Mouse (Mus musculus) adrenal gland, postnatal 25 days (tissue): ENCODE results near the gene Stard10. TPM values are rescaled to one million over a fixed set of nuclear protein-coding genes. Genes with fewer than 3 reads are reported as not detected.

Source experiments
- DNase-seq: peaks from one replicate; pipeline ENCODE4 v3.0.0; 2021; ENCODE audit warnings: mixed read lengths
- long read RNA-seq: library from polyadenylated mRNA; stranded (forward); transcript quantifications from one replicate; pipeline ENCODE4 v2.0.0, GENCODE M21; 2021
- total RNA-seq: library from RNA; stranded (reverse); gene quantifications from 2 replicates; pipeline ENCODE4 v1.2.3, GENCODE M21; 2021

Gene Stard10
- total RNA-seq, result 19.8 and 24.9 TPM in 2 replicates
- long read RNA-seq, transcript Stard10-201 (7 exons, 1,400 nt), result major isoform, 555 of 645 reads
- long read RNA-seq, partial matches to known transcripts, result 47 of 645 reads
- long read RNA-seq, other reads (novel, unspliced or antisense), result 42 of 645 reads

DNA sequence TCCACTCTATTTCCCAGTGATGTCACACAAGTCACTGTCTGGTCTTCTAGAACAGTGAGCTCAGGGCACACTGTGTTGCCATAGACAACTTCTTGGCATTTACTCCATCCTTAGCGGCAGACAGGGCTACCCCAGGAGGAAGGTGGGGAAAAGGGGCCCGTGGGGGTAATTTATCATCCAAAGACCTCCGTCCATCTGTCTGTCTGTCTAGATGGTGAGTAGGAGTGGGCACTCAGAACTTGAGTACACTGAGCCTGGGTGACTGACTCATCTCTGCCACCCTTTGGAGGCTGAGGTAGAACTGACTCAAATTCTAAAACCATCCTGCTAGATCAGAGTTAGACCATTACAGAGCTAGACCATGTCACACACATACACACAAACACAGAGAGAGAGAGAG is at the start of gene Stard10:
Gene Stard10 (plus strand): TSS at position 73 of the 400 bp plus-strand sequence.
- no peak for DNase-seq

DNA sequence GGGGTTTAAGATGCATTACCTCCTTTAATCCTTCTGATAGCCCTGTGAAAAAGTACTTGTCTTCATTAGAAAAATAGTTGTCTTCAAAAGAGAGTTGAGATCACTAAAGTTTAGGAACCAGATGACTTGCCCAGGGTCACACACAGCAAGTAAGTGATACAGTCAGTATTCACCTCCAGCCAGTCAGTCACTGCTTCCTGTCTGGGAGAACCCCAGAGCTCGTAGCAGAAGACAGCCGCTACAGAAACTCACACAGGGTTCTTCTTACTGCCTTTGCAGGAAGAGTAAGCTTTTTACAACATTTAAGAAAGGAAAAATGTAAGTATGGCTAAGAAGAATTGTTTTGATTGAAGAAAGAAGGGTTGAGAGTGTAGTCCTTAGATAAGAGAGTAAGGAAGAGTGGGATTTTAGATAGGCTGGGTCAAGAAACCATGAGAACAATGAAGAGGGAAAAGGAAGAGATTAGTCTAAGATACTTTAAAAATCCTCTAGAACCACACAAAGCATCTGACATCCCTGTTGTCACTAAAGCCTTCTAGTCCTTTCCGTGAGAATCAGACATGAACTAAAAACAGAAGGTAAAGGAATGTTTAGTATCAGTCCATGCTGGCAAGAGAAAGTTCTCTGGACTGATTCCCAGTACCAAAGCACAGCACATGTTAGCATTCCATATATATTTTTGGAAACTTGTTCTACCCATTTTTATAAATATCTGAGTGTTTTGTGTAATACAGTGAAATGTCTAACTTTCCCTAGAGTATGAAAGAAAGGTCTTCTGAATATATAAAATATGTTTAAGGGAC is 49.2 kb upstream of the Stard10 start:
- DNase-seq, result no peak

DNA sequence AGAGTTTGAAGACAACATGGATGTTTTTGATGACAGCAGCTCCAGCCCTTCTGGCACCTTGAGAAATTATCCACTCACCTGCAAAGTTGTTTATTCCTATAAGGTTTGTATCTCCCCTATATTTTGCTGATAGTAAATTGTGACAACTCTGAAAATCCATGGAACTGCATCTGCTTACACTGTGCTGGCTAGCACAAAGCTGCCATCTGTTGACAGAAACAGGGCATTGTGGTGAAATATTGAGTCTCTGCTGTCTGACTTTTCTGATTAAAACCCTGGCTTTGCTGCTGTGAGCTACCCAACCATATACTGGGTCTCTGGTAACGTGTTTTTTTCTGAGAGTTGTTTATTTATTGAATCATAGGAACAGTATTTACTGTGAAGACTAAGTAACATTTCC is 45.3 kb upstream of the Stard10 start:
- no peak for DNase-seq

DNA sequence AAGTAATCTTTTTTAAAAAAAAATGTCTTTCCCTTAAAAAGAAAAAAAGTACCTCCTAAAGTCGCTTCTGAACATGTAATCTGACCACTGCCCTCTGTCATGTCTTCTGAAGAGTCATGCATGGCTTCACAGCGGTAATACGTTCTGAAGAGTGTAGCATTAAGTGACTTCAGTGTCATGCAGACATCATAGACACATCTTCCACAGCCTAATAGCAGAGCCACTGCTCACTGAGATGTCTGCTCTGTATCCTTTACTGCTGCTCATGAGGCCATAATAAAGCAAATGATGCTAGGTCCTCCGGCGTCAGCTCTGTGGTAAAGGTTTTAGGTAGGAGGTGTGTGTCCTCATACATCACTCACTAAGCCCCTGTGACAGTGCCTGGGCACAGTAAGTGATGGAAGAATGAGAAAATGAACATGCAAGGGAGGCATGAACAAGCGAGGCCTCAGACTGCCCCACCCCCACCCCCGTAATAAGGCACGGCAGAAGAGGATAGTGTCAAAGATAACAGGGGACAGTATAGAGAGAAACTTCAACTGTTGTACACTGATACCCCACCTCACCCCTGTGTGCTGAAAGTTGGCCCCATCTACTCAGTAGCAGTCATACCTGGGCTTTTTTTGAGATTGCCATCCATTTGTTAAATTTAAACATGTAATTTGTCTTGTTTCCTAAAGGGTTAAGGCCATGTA is 44.3 kb upstream of the Stard10 start:
- no peak for DNase-seq

DNA sequence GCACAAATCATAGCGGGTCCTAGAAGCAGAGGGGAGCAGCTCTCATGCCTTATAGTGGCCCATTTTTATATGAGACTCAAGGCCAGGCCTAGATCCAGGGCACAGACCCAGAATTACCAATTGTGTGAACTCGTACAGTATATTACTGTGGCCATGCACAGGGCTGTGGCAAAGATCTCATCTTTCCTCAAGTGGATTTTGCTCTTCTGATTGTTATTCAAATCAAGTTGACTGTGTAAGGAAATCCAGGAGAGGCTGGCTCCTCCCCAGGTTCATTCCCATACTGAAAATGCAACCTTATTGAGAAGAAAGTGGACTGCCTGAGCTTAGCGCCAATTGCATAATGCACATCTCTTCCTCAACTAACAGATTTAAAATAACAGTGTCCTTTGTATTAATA is 34.2 kb upstream of the Stard10 start:
- no peak for DNase-seq

DNA sequence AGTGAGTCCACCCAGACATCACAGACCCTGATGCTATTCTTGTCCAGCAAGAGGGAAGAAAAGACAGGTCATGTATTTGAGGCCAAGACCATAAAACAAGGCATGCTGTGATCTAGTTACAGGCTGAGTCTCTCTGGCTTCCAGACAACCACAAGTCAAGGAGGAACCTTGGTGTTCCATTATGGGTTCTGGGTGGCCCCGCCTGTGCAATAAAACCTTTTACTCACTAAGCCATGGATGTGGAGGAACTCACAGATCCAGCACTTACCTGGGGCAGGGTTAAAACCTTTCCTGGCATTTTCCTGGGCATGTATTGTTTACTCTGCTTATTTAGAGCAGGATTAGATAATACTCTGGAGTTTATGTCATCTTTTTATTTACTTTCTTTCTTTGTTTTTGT is 32.4 kb upstream of the Stard10 start:
- no peak for DNase-seq

DNA sequence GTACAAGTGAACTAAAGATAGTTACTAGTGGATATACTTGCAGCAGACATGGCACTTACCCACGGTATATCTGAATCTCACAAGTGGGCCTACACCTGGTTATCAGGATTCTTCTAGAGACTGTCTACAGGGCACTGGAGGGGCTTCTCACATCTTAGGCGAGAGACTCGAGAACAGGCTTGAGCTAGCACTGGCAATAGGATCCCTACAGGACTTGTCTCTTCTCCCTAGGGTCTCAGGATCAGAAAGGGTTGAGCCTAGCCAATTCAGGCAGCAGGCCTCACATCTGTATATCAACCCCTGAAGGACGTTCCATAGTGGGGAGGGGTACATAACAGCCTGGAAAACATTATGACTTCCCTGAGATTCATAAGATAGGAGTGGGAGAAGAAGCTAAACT is 30.0 kb upstream of the Stard10 start:
- DNase-seq, result no peak

DNA sequence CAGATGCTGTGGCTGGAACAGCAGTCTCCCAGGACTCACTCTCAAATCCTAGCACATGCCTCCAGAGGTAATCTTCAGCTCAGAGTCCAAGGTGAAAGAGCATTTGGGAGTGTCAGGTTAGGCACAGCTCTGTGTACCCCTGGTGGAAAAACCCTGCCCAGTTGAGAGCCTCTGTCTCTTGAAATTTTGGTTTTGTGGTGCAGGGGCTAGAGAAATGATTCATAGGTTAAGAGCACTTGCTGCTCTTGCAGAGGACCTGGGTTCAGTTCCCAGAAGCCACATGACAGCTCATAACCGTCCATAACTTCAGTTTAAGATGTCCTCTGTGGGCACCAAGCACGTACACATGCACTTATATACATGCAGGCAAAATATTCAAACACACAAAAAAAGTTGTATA is 29.1 kb upstream of the Stard10 start:
- no peak for DNase-seq

DNA sequence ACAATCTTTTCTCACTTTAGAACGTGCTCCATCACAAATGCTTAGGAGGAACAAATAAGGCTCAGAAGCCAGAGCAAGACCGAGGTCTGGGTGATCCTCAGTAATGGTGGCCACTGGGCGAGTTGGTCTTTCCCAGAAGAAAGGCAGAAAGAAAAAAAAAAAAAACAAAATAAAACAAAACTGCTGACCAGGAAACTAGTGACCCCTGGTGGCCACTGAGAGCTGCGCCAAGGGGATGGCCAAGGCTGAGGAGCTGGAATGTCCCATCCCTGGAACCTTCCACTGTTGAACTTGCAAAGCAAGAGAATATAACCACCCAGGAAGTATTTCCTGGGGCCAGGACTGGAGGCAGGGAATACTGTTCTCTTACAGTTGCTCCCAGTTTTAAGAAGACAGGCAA is 28.4 kb upstream of the Stard10 start:
- peak; percentile 51 for DNase-seq

DNA sequence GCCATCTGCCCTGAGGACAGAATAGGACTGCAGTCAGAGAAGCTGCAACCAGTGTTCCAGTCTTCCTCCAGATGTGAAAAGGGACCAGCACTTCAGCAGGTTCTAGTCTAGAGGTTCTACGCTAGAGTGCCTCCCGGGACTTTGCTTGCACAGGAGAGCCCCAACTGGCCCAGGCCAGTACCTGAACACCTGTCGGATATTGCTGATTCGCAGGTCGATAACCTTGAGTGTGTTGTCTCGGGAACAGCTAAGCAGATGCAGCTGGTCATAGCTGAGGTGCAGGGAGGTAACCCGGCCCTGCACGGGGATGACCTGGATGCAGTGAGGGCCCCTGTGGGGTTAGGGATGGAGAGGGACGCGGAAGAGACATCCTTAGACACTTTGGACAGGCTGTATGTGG is 26.5 kb upstream of the Stard10 start:
- no peak for DNase-seq

DNA sequence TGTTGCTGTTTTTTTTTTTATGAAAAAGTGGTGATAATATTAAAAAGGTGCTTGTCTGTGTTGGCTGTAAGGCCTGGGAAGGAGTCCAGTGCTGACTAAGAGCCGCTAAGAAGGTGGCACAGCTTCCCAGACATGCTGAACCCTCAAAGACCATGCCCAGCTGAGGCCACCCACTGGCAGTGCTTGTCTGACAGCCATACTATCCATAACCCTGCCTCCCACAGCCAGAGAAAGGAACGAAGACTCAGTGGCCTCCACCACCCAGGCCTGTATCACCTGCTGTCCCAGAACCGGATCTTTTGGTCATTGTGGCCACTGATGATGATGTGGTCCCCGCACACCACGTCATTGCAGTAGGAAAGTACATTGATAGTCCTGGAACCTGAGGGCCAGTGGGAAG is 25.7 kb upstream of the Stard10 start:
- DNase-seq, result no peak

DNA sequence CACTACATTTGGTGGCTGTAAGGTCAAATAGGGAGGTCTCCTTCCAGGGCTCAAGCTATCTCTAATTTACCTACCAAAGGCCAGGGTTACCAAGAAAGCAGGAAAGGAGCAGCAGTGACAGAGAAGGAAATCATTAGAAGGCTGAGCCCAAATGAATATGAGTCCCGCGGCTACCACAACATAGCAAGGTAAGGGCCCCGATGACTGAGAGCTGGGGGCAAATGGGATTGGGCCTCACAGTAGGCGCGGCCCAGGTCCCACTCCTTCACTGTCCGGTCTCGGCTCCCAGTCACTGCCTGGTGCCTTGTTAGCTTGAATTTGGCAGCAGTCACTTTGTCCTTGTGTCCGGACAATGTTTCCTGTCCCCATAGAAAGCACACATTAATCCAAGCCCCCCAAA is 25.2 kb upstream of the Stard10 start:
- no peak for DNase-seq

DNA sequence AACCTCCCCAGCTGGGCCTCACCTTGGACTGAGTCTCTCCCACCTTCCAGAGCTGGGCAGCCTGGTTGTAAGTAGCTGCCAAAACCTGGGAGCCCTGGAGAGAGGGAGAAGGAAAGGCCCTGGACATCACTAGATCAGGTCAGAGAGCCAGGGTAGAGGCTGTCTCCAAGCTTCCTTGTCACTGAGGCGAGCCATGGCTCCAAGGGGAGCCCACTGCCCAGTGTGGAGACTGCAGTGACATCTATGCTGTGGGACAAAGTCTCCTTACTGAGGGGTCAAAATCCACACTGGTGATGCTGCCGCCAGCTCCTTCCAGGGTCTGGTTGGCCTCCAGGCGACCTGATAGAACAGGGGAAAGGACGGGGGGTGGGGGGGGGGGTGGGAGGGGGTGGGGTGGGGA is 24.8 kb upstream of the Stard10 start:
- no peak for DNase-seq

DNA sequence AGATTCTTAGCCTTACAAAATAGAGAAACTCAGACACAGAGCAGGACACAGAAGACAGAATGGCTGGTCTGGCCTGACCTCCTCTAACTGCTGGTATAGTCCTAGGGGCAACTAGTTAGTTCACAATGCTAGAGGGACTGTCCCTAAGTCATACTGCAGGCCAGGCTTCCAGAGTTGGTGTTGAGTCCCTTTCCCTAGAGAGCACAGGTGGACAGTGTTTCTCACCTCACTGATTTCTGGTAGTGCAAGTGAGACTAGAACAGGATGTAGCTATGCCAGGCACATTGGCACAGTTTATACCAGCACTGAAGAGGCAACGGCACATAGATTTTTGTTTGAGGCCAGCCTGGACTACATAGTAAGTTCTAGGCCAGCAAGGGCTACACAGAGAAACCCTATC is 24.2 kb upstream of the Stard10 start:
- no peak for DNase-seq

DNA sequence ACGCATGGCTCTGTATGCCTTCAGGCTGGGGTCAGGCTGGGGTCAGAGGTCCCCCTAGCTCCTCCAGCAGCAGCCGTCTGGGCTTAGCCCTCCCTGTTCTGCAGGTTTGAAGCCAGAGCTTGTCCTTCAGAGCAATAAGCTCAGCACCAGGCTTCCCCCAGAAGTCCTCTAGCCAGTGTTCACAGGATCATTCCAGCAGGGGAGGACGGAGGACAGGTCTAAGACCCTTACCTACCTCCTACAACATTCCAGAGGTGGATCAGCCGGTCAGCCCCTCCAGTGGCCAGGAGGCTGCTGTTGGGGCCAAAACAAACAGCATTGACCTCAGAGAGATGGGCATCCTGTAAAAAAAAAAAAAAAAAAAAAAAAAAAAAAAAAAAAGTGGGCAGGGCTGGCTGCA is 23.7 kb upstream of the Stard10 start:
- no peak for DNase-seq

DNA sequence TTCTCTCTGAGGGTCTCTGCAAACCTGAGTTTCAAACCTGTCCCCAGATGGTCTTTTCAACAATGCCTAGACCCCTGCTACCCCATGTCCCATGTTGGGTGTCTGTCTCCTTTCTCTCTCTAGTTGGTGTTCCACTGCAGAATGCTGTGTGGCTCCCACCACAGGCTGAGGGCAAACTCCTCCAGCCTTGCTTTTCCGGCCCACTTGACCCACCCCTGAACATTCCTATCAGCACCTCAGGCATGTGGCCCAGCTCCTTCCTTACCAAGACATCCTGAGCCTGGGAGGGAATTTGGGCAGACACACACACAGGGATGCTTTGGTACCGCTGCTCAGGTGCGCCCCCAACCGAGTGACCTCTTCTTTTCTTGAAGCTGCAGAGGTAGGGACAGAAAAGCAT is 23.3 kb upstream of the Stard10 start:
- no peak for DNase-seq

DNA sequence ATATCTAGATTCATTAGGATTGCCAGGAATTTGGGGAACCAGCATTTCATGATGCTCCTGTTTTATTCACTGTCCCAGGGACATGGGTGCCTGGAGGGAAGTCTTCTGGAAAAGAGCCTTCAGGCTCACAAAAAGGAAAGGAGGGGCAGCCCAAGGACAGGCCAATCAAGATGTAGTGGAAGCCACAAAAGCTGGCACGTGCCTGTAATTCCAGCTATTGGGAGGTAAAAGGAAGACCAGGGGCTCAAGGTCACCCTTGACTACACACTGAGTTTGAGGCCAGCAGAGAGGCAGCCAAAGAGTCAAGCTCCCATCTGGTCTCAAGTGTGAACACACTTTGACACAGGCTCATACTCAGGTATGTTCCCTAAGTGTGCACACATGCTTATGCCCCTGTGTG is 21.4 kb upstream of the Stard10 start:
- DNase-seq, result no peak

DNA sequence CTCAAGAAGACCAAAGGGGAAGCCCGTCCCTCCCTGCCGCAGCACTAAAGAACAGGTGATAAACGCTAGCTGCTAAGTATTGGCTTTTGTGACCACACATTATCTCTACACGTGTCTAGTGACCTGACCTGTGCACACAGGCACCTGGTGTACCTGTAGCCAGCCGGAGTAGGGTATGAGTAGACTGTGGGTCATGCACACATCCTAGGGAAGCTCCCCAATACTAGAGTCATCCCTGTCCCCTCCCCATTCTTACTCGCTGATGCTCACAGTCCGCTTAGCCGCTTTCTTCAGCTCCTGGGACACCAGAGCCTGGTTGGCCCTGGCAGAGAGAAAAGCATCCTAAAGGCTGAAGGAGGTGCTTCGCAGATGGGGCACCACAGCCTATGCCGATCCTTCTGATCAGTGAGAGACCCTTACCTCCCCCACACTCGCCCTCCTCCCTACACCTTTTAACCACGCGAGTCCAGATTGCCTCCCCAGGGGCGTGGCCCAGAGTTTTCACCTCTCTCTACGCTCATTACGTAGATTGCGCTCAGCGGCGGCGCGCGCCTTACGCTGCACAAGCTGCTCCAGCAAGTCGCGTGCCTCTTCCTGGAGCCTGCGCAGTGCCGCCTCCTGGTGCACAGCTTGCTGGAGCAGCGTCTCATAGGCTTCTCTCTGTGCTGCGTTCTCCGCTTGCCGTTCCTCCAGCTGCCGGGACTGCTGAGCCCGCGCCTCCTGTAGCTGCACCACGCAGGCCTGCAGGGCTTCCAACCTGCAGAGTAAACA is 20.4 kb upstream of the Stard10 start:
- DNase-seq, result peak; percentile 79

DNA sequence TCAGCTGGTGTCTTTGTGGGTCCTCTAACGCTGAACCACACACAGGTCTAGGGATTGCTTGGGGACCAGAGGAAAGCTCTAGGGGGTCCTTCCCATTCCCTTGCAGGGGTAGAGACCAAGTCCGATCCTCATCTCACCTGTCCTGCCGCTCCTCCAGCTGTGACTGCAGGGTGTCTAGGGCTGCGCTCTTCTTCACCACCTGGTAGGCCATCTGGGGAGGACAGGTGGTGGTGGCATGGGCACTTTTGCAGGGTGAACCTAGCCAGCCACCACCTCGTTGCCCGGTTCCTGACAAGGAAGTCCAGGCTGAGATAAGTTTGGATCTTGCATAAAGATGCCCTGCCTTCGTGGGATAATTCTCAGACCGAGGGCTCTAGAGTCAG is 19.9 kb upstream of the Stard10 start:
- DNase-seq, result no peak

DNA sequence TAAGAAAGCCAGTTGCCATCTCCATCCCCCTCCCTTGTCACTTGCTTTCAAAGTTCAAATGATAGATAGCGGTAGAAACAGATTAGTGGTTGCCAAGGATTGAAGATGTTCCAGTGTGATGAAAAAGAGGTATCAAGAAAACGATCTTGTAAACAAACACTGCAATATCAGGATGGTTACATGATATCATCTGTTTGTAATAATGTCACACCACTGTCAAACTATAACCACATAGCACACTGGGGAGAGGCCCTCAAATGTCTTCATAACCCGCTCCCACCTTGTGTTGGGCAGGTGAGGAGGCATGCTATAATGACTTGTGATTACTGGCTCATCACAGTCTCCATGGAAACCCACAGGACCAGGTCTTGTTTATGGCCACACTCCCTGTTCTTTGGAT is 18.5 kb upstream of the Stard10 start:
- no peak for DNase-seq

DNA sequence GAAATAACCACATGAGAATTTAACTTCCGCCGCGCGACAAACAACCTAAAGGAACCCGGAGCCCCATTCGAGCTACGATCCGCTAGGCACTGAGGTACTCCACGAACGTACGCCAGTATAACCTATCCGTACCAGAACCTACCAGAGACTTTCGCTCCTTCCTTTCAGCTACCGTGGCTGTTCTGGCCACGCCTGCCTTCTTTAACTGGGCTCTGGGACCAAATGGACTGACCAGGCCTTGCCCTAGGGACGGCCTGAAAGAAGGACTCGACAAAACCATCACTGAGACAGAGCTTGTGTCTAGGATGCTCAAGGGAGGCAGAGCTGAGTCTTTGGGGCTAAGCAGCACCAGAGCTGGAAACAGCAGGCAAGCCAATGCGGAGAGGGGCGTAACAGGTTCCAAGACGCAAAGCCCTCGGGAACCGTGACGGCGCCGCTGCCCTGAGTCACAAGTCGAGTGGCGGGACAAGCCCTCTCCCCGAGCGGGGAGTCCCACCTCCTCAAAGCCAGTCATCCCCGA is 15.5 kb upstream of the Stard10 start:
- DNase-seq, result no peak

DNA sequence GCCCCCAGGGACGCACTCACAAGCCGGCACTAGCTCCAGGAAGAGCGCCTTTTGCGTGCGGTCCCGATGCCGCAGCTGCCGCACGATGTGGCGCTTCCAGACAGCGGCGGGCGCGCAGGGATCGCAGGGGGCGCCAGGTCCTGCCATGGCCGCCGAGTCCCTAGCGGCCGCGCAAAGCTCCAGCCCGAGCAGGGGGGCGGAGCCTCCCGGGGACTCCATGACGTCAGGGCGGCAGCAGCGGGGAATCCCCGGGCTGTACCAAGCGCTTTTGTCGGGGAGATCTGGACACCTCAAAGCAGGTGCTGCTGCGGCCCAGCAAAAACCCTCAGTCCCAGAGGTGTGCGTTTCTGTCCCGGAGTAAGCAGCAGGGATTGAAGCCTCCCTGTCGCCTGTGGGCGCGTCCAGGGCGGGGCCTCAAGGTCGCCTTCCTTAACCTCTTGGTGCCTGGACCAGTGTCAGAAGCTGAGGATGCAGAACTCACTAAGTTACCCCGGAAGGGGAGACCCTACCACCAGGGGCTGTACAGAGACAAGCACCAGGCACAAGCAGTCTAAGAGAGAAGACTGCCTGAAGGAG is 14.9 kb upstream of the Stard10 start, which contains the start of gene Atg16l2:
Gene Atg16l2 (minus strand): TSS at position 371 of the 576 bp plus-strand sequence.
- DNase-seq, result peak; percentile 92
